9 mouse cellular contexts compared by ENCODE assay signal in genomic region chr4:109342783-109343485, GRCm38 (mm10).
DNase-seq lines count a peak whose midpoint lies in the region; ATAC-seq and TF ChIP-seq lines count a peak whose summit lies in the region.
"Had no signal": no experiment of that assay in that cellular context is flagged by ENCODE, and none has a peak within 500 bp of the region (broad histone marks: within the 10 kb centered on the region; RNA-seq: fewer than 3 reads in every experiment).

No protein-coding gene starts in this region.

- intact Hi-C loops in heart, adult 2 months (cut with DNase I): no loop called here

- no peak for TF ChIP-seq EP300 in heart, adult 2 months (IDR thresholded peaks at IDR 0.05; ENCODE audit: insufficient read depth, low read depth, low read length)

- H3K4me1 ChIP-seq in kidney, postnatal 0 days (replicated peaks; ENCODE audit: insufficient read depth, low read length): no peaks in the 10 kb centered on the region
- 0 out of 2 replicates have a peak, but pooled peaks cover 3% of the 10 kb centered on the region for H3K4me1 ChIP-seq in forebrain, embryonic 14.5 days (ENCODE audit: control insufficient read depth, insufficient read depth, low read length)
- peaks cover 11% of the 10 kb centered on the region for H3K4me1 ChIP-seq in midbrain, embryonic 15.5 days
- no peaks in the 10 kb centered on the region for H3K4me1 ChIP-seq in heart, adult 2 months (ENCODE audit: control insufficient read depth, insufficient read depth, low read length)

- H3K79me2 ChIP-seq in heart, adult 2 months (replicated peaks; ENCODE audit: control insufficient read depth, insufficient read depth, low read length): no peaks in the 10 kb centered on the region

- H3K27me3 ChIP-seq in kidney, postnatal 0 days (ENCODE audit: insufficient read depth, low read length): no peaks in the 10 kb centered on the region
- H3K27me3 ChIP-seq in forebrain, embryonic 14.5 days (replicated peaks; ENCODE audit: control insufficient read depth, insufficient read depth, low read length): no peaks in the 10 kb centered on the region
- H3K27me3 ChIP-seq in midbrain, embryonic 15.5 days (replicated peaks): no peaks in the 10 kb centered on the region
- no peaks in the 10 kb centered on the region for H3K27me3 ChIP-seq in heart, adult 2 months (ENCODE audit: control insufficient read depth, insufficient read depth, low read length)
- H3K27me3 ChIP-seq: lung, embryonic 15.5 days had no signal

- no peak for TF ChIP-seq CTCF in kidney, postnatal 0 days (IDR thresholded peaks at IDR 0.05; ENCODE audit: low read depth)
- no peak for TF ChIP-seq CTCF in heart, adult 2 months (IDR thresholded peaks at IDR 0.05)

- ATAC-seq in kidney, postnatal 0 days (replicated peaks; ENCODE audit: low FRiP score, low read depth): no peak
- peak; percentile 92 for ATAC-seq in forebrain, embryonic 14.5 days
- ATAC-seq in midbrain, embryonic 15.5 days (replicated peaks): peak; percentile 96

- no peaks in the 10 kb centered on the region for H3K9me3 ChIP-seq in kidney, postnatal 0 days (replicated peaks; ENCODE audit: low read length)
- H3K9me3 ChIP-seq in forebrain, embryonic 14.5 days (replicated peaks; ENCODE audit: control insufficient read depth, low read length): no peaks in the 10 kb centered on the region
- no peaks in the 10 kb centered on the region for H3K9me3 ChIP-seq in midbrain, embryonic 15.5 days
- H3K9me3 ChIP-seq: lung, embryonic 15.5 days had no signal

- H3K9ac ChIP-seq in kidney, postnatal 0 days (ENCODE audit: low read depth, low read length): no peak overlapping the region
- peak overlapping the region; percentile 57 for H3K9ac ChIP-seq in forebrain, embryonic 14.5 days (ENCODE audit: low read length)
- peak overlapping the region; percentile 57 for H3K9ac ChIP-seq in midbrain, embryonic 15.5 days
- no peak overlapping the region for H3K9ac ChIP-seq in heart, adult 2 months (ENCODE audit: low read depth, low read length)
- H3K9ac ChIP-seq: lung, embryonic 15.5 days had no signal

- no peak overlapping the region for H3K4me2 ChIP-seq in kidney, postnatal 0 days (ENCODE audit: low read length)
- peak overlapping the region; percentile 34 for H3K4me2 ChIP-seq in forebrain, embryonic 14.5 days (ENCODE audit: low read length)
- H3K4me2 ChIP-seq in midbrain, embryonic 15.5 days: peak overlapping the region; percentile 37
- H3K4me2 ChIP-seq: lung, embryonic 15.5 days had no signal

- DNase-seq in kidney, postnatal 0 days (ENCODE audit: low spot score): peak; percentile 43
- no peak for DNase-seq in kidney, postnatal 4 days
- DNase-seq in cerebellum, adult 18-20 months: peak; percentile 39 to 63
- DNase-seq in forebrain, embryonic 14.5 days (ENCODE audit: low spot score): peak; percentile 93
- DNase-seq in testis, postnatal 10 days (ENCODE audit: low spot score): no peak
- DNase-seq in kidney, postnatal 14 days: no peak
- DNase-seq in heart, adult 2 months: no peak

- no peak for TF ChIP-seq POLR2A in heart, adult 2 months (IDR thresholded peaks at IDR 0.05; ENCODE audit: insufficient read depth, low read depth, low read length)

- 50% methylated on average over 4 of the region's 4 CpGs for WGBS in kidney, postnatal 0 days
- 32% methylated on average over 4 of the region's 4 CpGs for WGBS in forebrain, embryonic 14.5 days
- WGBS in midbrain, embryonic 15.5 days: 26% methylated on average over 4 of the region's 4 CpGs
- WGBS in heart, adult 2 months: 78% methylated on average over 4 of the region's 4 CpGs

- no peaks in the 10 kb centered on the region for H3K36me3 ChIP-seq in kidney, postnatal 0 days (ENCODE audit: insufficient read depth, low read length)
- no peaks in the 10 kb centered on the region for H3K36me3 ChIP-seq in forebrain, embryonic 14.5 days (ENCODE audit: control insufficient read depth, insufficient read depth, low read length)
- H3K36me3 ChIP-seq in midbrain, embryonic 15.5 days (replicated peaks): no peaks in the 10 kb centered on the region
- H3K36me3 ChIP-seq in heart, adult 2 months (ENCODE audit: control insufficient read depth, insufficient read depth, low read length): no peaks in the 10 kb centered on the region
- H3K36me3 ChIP-seq: lung, embryonic 15.5 days had no signal

- H3K27ac ChIP-seq in kidney, postnatal 0 days: no peak overlapping the region
- H3K27ac ChIP-seq in forebrain, embryonic 14.5 days (ENCODE audit: low read depth, low read length): no peak overlapping the region
- peak overlapping the region; percentile 86 for H3K27ac ChIP-seq in midbrain, embryonic 15.5 days
- no peak overlapping the region for H3K27ac ChIP-seq in heart, adult 2 months
- H3K27ac ChIP-seq: lung, embryonic 15.5 days had no signal

- no peak overlapping the region for H3K4me3 ChIP-seq in kidney, postnatal 0 days (replicated peaks; ENCODE audit: low read depth, low read length)
- H3K4me3 ChIP-seq in forebrain, embryonic 14.5 days (ENCODE audit: low read depth, low read length): peak overlapping the region; percentile 38
- peak overlapping the region; percentile 44 for H3K4me3 ChIP-seq in midbrain, embryonic 15.5 days
- H3K4me3 ChIP-seq in heart, adult 2 months: no peak overlapping the region
- H3K4me3 ChIP-seq: lung, embryonic 15.5 days had no signal

Comparison
In these comparisons a context has a peak if more than half of its experiments do, and no peak if none do; other contexts are left out.
1. DNase-seq: peak in kidney, postnatal 0 days (single experiment), cerebellum, adult 18-20 months (2 of 2) and forebrain, embryonic 14.5 days (single experiment); none in kidney, postnatal 4 days (0 of 2), testis, postnatal 10 days (single experiment), kidney, postnatal 14 days (single experiment) and heart, adult 2 months (0 of 2).
2. H3K4me3 ChIP-seq: peak in forebrain, embryonic 14.5 days (single experiment) and midbrain, embryonic 15.5 days (single experiment); none in kidney, postnatal 0 days (single experiment) and heart, adult 2 months (single experiment).
3. H3K9ac ChIP-seq: peak in forebrain, embryonic 14.5 days (single experiment) and midbrain, embryonic 15.5 days (single experiment); none in kidney, postnatal 0 days (single experiment) and heart, adult 2 months (single experiment).